Mouse (Mus musculus): ENCODE data around the gene Hacd4. TPM values are rescaled to one million over a fixed set of nuclear protein-coding genes. Genes with fewer than 3 reads are reported as not detected.

Hacd4 gene
- total and polyA plus RNA-seq, 2 experiments from 2014 or later, result 3.7 to 4.7 TPM

- no peaks in the 10 kb centered on the region for H3K36me3 ChIP-seq (ENCODE audit: insufficient read depth, low read length)
- TF ChIP-seq CTCF (IDR thresholded peaks at IDR 0.05), result no peak
- H3K27ac ChIP-seq (ENCODE audit: low read depth, low read length), result no peak overlapping the region
- no peak overlapping the region for H3K4me2 ChIP-seq (ENCODE audit: low read depth, low read length, poor library complexity, severe bottlenecking)
- ATAC-seq (ENCODE audit: low FRiP score) (no peak), DNase-seq (ENCODE audit: low spot score) (no peak)
- no peak overlapping the region for H3K9ac ChIP-seq (replicated peaks; ENCODE audit: low read length, poor library complexity, severe bottlenecking)
- H3K4me3 ChIP-seq (ENCODE audit: low read depth, low read length), result no peak overlapping the region
- no peaks in the 10 kb centered on the region for H3K4me1 ChIP-seq (ENCODE audit: insufficient read depth, low read length)
- H3K9me3 ChIP-seq (ENCODE audit: low read length), result no peaks in the 10 kb centered on the region
- WGBS, result 77% methylated on average over 2 of the region's 2 CpGs
- no peaks in the 10 kb centered on the region for H3K27me3 ChIP-seq (ENCODE audit: insufficient read depth, low read length)
Measured at GRCm38 (mm10) chr4:88458673-88459072, 19.9 kb upstream of the Hacd4 start.

GRCm38 (mm10) chr4:88458093-88458492, 19.4 kb upstream of the Hacd4 start:
- ATAC-seq (ENCODE audit: low FRiP score) (no peak), DNase-seq (ENCODE audit: low spot score) (no peak)
- Histone ChIP-seq H3K27ac (ENCODE audit: low read depth, low read length) (no peak overlapping the region), H3K36me3 (ENCODE audit: insufficient read depth, low read length) (no peaks in the 10 kb centered on the region), H3K9ac (replicated peaks; ENCODE audit: low read length, poor library complexity, severe bottlenecking) (no peak overlapping the region), H3K27me3 (ENCODE audit: insufficient read depth, low read length) (no peaks in the 10 kb centered on the region), H3K4me1 (ENCODE audit: insufficient read depth, low read length) (no peaks in the 10 kb centered on the region), H3K9me3 (ENCODE audit: low read length) (no peaks in the 10 kb centered on the region), H3K4me3 (ENCODE audit: low read depth, low read length) (no peak overlapping the region), H3K4me2 (ENCODE audit: low read depth, low read length, poor library complexity, severe bottlenecking) (no peak overlapping the region)
- 89% methylated on average over 1 of the region's 1 CpGs for WGBS
- no peak for TF ChIP-seq CTCF (IDR thresholded peaks at IDR 0.05)

- no peak overlapping the region for H3K4me2 ChIP-seq (ENCODE audit: low read depth, low read length, poor library complexity, severe bottlenecking)
- no peaks in the 10 kb centered on the region for H3K9me3 ChIP-seq (ENCODE audit: low read length)
- H3K27ac ChIP-seq (ENCODE audit: low read depth, low read length), result no peak overlapping the region
- no peaks in the 10 kb centered on the region for H3K36me3 ChIP-seq (ENCODE audit: insufficient read depth, low read length)
- no peaks in the 10 kb centered on the region for H3K4me1 ChIP-seq (ENCODE audit: insufficient read depth, low read length)
- 88% methylated on average over 1 of the region's 1 CpGs for whole genome bisulfite sequencing
- no peak for TF ChIP-seq CTCF (IDR thresholded peaks at IDR 0.05)
- DNase-seq (ENCODE audit: low spot score) (no peak), ATAC-seq (ENCODE audit: low FRiP score) (no peak)
- no peak overlapping the region for H3K4me3 ChIP-seq (ENCODE audit: low read depth, low read length)
- no peaks in the 10 kb centered on the region for H3K27me3 ChIP-seq (ENCODE audit: insufficient read depth, low read length)
- no peak overlapping the region for H3K9ac ChIP-seq (replicated peaks; ENCODE audit: low read length, poor library complexity, severe bottlenecking)
Measured at GRCm38 (mm10) chr4:88450087-88450765, 11.5 kb upstream of the Hacd4 start.

DNA sequence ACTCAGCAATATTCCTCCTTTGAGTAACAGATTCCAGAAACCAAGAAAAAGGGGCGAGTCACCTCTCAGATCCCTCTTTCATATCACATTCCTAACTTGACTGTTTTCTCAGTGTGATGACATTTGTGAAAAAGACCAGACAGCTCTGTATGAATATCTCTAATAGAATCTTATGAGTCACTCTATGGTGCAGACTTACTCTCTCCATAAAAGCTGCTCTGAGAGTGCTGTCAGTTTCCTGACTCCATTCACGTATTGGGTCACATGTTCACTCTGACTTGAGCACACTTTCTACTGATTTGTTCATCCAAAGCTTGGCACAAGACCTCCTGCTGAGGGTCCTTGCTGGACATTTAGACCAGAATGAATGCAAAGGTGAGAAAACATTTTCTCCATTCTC, 10.2 kb upstream of the Hacd4 start:
- no peak for TF ChIP-seq CTCF (IDR thresholded peaks at IDR 0.05)
- 83% methylated on average over 2 of the region's 2 CpGs for WGBS
- H3K4me3 ChIP-seq (ENCODE audit: low read depth, low read length), result no peak overlapping the region
- H3K9ac ChIP-seq (replicated peaks; ENCODE audit: low read length, poor library complexity, severe bottlenecking), result no peak overlapping the region
- no peaks in the 10 kb centered on the region for H3K4me1 ChIP-seq (ENCODE audit: insufficient read depth, low read length)
- no peaks in the 10 kb centered on the region for H3K9me3 ChIP-seq (ENCODE audit: low read length)
- ATAC-seq (ENCODE audit: low FRiP score), result no peak
- no peak overlapping the region for H3K4me2 ChIP-seq (ENCODE audit: low read depth, low read length, poor library complexity, severe bottlenecking)
- no peak overlapping the region for H3K27ac ChIP-seq (ENCODE audit: low read depth, low read length)
- H3K36me3 ChIP-seq (ENCODE audit: insufficient read depth, low read length), result no peaks in the 10 kb centered on the region
- no peak for DNase-seq (ENCODE audit: low spot score)
- no peaks in the 10 kb centered on the region for H3K27me3 ChIP-seq (ENCODE audit: insufficient read depth, low read length)

DNA sequence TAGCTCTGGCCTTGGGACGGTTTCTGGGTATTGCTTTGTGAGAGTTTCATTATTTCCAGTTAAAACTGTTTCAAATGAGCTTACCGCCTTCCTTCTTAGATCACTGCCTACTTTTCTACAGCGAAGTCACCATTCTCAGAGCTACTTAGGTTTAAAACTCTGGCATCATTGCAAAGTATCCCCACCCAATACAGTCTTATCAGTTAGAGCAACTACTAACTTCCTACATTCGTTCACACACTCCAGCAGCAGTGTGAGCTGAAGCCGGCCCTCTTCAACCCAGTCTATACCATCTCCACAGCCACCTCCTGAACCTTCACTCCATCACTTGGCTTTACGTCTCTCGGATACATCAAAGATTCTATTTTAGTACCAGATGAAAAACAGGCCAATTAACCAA, 2.1 kb upstream of the Hacd4 start:
- ATAC-seq (ENCODE audit: low FRiP score), result no peak
- Histone ChIP-seq H3K4me3 (ENCODE audit: low read depth, low read length) (no peak overlapping the region), H3K27me3 (ENCODE audit: insufficient read depth, low read length) (no peaks in the 10 kb centered on the region), H3K36me3 (ENCODE audit: insufficient read depth, low read length) (no peaks in the 10 kb centered on the region), H3K4me1 (ENCODE audit: insufficient read depth, low read length) (peaks cover 6% of the 10 kb centered on the region; the same call in 1 of the 2 replicates), H3K9me3 (ENCODE audit: low read length) (no peaks in the 10 kb centered on the region), H3K4me2 (ENCODE audit: low read depth, low read length, poor library complexity, severe bottlenecking) (no peak overlapping the region), H3K27ac (ENCODE audit: low read depth, low read length) (no peak overlapping the region), H3K9ac (replicated peaks; ENCODE audit: low read length, poor library complexity, severe bottlenecking) (no peak overlapping the region)
- TF ChIP-seq CTCF (IDR thresholded peaks at IDR 0.05), result no peak
- DNase-seq (ENCODE audit: low spot score), result no peak
- 92% methylated on average over 7 of the region's 7 CpGs for WGBS

DNA sequence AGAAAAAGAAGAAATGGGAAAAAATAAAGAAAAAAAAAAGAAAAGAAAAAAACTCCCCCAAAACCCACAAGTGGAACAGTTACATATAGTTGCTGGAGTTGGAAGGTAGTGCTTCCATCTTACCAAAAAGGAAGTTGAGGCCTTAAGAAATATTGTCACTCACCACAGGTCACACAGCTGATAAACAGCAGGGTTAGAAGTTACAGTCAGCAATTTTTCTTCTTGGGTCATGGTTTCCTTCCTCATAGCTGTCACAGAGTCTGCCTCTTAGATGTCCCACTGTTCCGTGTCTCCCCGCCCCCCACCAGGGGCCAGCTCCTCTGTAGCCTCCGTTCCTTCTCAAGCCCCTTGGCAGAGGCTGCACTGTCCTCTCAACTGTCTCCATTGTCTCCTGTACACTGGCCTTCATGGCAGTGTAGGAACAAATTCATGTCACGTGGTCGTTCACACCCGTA, 968 bp upstream of the Hacd4 start:
- H3K36me3 ChIP-seq (ENCODE audit: insufficient read depth, low read length), result no peaks in the 10 kb centered on the region
- H3K9me3 ChIP-seq (ENCODE audit: low read length), result no peaks in the 10 kb centered on the region
- peaks cover 6% of the 10 kb centered on the region; the same call in 1 of the 2 replicates for H3K4me1 ChIP-seq (ENCODE audit: insufficient read depth, low read length)
- no peak; the same call in 1 of the 2 replicates for ATAC-seq (ENCODE audit: low FRiP score)
- no peak overlapping the region for H3K9ac ChIP-seq (replicated peaks; ENCODE audit: low read length, poor library complexity, severe bottlenecking)
- 78% methylated on average over 6 of the region's 6 CpGs for WGBS
- no peak for TF ChIP-seq CTCF (IDR thresholded peaks at IDR 0.05)
- no peak for DNase-seq (ENCODE audit: low spot score)
- no peak overlapping the region for H3K4me2 ChIP-seq (ENCODE audit: low read depth, low read length, poor library complexity, severe bottlenecking)
- no peak overlapping the region for H3K4me3 ChIP-seq (ENCODE audit: low read depth, low read length)
- no peaks in the 10 kb centered on the region for H3K27me3 ChIP-seq (ENCODE audit: insufficient read depth, low read length)
- no peak overlapping the region for H3K27ac ChIP-seq (ENCODE audit: low read depth, low read length)

All from midbrain, postnatal 0 days (tissue).